Mouse (Mus musculus) neural tube, embryonic 12.5 days (tissue): Measurements from ENCODE around the gene Olfr957. TPM values are rescaled to one million over a fixed set of nuclear protein-coding genes. Genes with fewer than 3 reads are reported as not detected.

Experiments used
- ATAC-seq: fragments of 200-750 bp; cut with Nextera tagmentation; 2 replicates; pipeline ENCODE4 v1.8.0; 2017; ENCODE audit warnings: low read depth, mild to moderate bottlenecking, moderate TSS enrichment, moderate library complexity; ENCODE audit not compliant: low FRiP score
- H3K27ac ChIP-seq: fragments of 300-500 bp; sonication (generic); 2 replicates; pipeline ENCODE4 v1.5.1; 2016
- H3K27me3 ChIP-seq: fragments of 300-500 bp; sonication (generic); replicated peaks from 2 replicates; pipeline ENCODE4 v1.6.1; 2016; ENCODE audit warnings: mild to moderate bottlenecking
- H3K36me3 ChIP-seq: fragments of 300-500 bp; sonication (generic); 2 replicates; pipeline ENCODE4 v1.6.1; 2016; ENCODE audit warnings: mild to moderate bottlenecking
- H3K4me1 ChIP-seq: fragments of 300-500 bp; sonication (generic); 2 replicates; pipeline ENCODE4 v1.6.1; 2016
- H3K4me2 ChIP-seq: fragments of 300-500 bp; sonication (generic); replicated peaks from 2 replicates; pipeline ENCODE4 v1.6.1; 2016; ENCODE audit warnings: mild to moderate bottlenecking
- H3K4me3 ChIP-seq: fragments of 300-500 bp; sonication (generic); 2 replicates; pipeline ENCODE4 v1.5.1; 2016
- H3K9ac ChIP-seq: fragments of 300-500 bp; sonication (generic); 2 replicates; pipeline ENCODE4 v1.6.1; 2016; ENCODE audit warnings: mild to moderate bottlenecking
- H3K9me3 ChIP-seq: fragments of 300-500 bp; sonication (generic); 2 replicates; pipeline ENCODE4 v1.6.1; 2016; ENCODE audit warnings: mild to moderate bottlenecking
- WGBS: fragments of 180-500 bp; shearing (Covaris S2); methylation state at CpG from one replicate; pipeline ENCODE4 v1.1.7; 2016; 5-methylcytosine and 5-hydroxymethylcytosine counted together
- polyA plus RNA-seq: library from polyadenylated mRNA; unstranded; fragments of >200 nt; fragmentation: Nextera tagmentation; extraction: Ambion mirVana; gene quantifications from 2 replicates; pipeline ENCODE4 v1.2.1, GENCODE M21; 2016

Olfr957 gene
- not detected in 2 replicates for polyA plus RNA-seq

- no peaks in the 10 kb centered on the region for H3K36me3 ChIP-seq
- no peak within 1 kb of the TSS for H3K27ac ChIP-seq
- 81% methylated on average over 3 of the region's 3 CpGs for WGBS
- H3K27me3 ChIP-seq: no peaks in the 10 kb centered on the region
- H3K9ac ChIP-seq: no peak within 1 kb of the TSS
- no peak within 1 kb of the TSS for H3K4me2 ChIP-seq
- H3K4me3 ChIP-seq: no peak within 1 kb of the TSS
- no peaks in the 10 kb centered on the region for H3K4me1 ChIP-seq
- no peaks in the 10 kb centered on the region for H3K9me3 ChIP-seq
- ATAC-seq: no peak
These were observed at the start of gene Olfr957 for GRCm38 (mm10) chr9:39515531-39515930. TSS of gene Olfr957 (minus strand) at chr9:39515809.

DNA sequence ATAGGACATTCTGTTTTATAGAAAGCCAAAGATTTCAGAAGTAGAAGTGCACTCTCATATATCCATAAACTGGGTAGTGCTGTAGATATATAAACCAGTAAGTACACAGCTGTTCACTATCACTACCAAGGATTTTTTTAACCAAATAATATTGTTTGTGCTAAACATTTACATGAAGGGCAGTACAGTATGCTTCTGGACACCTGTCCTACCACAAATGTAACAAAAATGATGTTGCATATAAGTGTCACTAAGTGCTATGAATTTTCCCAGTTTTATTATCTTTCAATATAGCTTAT is 42.7 kb upstream of the Olfr957 start:
- H3K4me3 ChIP-seq: no peak overlapping the region
- no peaks in the 10 kb centered on the region for H3K36me3 ChIP-seq
- H3K27me3 ChIP-seq: no peaks in the 10 kb centered on the region
- H3K9ac ChIP-seq: no peak overlapping the region
- no peaks in the 10 kb centered on the region for H3K9me3 ChIP-seq
- no peak overlapping the region for H3K27ac ChIP-seq
- no peak overlapping the region for H3K4me2 ChIP-seq
- peak; percentile 36; the same call in 1 of the 2 replicates for ATAC-seq
- no peaks in the 10 kb centered on the region for H3K4me1 ChIP-seq

- H3K4me1 ChIP-seq: no peaks in the 10 kb centered on the region
- peak; percentile 90 for ATAC-seq
- H3K4me2 ChIP-seq: no peak overlapping the region
- no peak overlapping the region for H3K27ac ChIP-seq
- no peak overlapping the region for H3K4me3 ChIP-seq
- peak overlapping the region; percentile 10; the same call in 1 of the 2 replicates for H3K9ac ChIP-seq
- H3K27me3 ChIP-seq: no peaks in the 10 kb centered on the region
- no peaks in the 10 kb centered on the region for H3K9me3 ChIP-seq
- 43% methylated on average over 3 of the region's 3 CpGs for WGBS
- no peaks in the 10 kb centered on the region for H3K36me3 ChIP-seq
These were observed 42.1 kb upstream of the Olfr957 start for GRCm38 (mm10) chr9:39557529-39558348.

GRCm38 (mm10) chr9:39553946-39554345 is 38.3 kb upstream of the Olfr957 start, which contains the start of gene Olfr958:
TSS of gene Olfr958 (minus strand) at chr9:39554054.
- Histone ChIP-seq H3K27ac (no peak within 1 kb of the TSS), H3K4me1 (no peaks in the 10 kb centered on the region), H3K27me3 (no peaks in the 10 kb centered on the region), H3K9me3 (no peaks in the 10 kb centered on the region), H3K9ac (no peak within 1 kb of the TSS), H3K4me2 (no peak within 1 kb of the TSS), H3K36me3 (no peaks in the 10 kb centered on the region), H3K4me3 (no peak within 1 kb of the TSS)
- ATAC-seq: no peak
- WGBS: 69% methylated on average over 2 of the region's 2 CpGs

GRCm38 (mm10) chr9:39550806-39551205 is 35.2 kb upstream of the Olfr957 start:
- Histone ChIP-seq H3K4me3 (no peak overlapping the region), H3K9me3 (no peaks in the 10 kb centered on the region), H3K36me3 (no peaks in the 10 kb centered on the region), H3K9ac (no peak overlapping the region), H3K27me3 (no peaks in the 10 kb centered on the region), H3K27ac (no peak overlapping the region), H3K4me1 (no peaks in the 10 kb centered on the region), H3K4me2 (no peak overlapping the region)
- WGBS: 86% methylated on average over 5 of the region's 5 CpGs
- no peak for ATAC-seq

- Histone ChIP-seq H3K36me3 (no peaks in the 10 kb centered on the region), H3K4me2 (no peak overlapping the region), H3K9ac (no peak overlapping the region), H3K4me1 (no peaks in the 10 kb centered on the region), H3K27ac (no peak overlapping the region), H3K27me3 (no peaks in the 10 kb centered on the region), H3K4me3 (no peak overlapping the region), H3K9me3 (no peaks in the 10 kb centered on the region)
- no peak for ATAC-seq
- WGBS: 78% methylated on average over 1 of the region's 1 CpGs
These were observed 8.1 kb upstream of the Olfr957 start for GRCm38 (mm10) chr9:39523616-39524285.

- no peak overlapping the region for H3K9ac ChIP-seq
- no peak overlapping the region for H3K4me2 ChIP-seq
- no peaks in the 10 kb centered on the region for H3K36me3 ChIP-seq
- H3K27ac ChIP-seq: no peak overlapping the region
- ATAC-seq: no peak
- no peaks in the 10 kb centered on the region for H3K27me3 ChIP-seq
- H3K4me1 ChIP-seq: no peaks in the 10 kb centered on the region
- H3K4me3 ChIP-seq: no peak overlapping the region
- no peaks in the 10 kb centered on the region for H3K9me3 ChIP-seq
These were observed 3.0 kb upstream of the Olfr957 start for GRCm38 (mm10) chr9:39518595-39518994.

DNA sequence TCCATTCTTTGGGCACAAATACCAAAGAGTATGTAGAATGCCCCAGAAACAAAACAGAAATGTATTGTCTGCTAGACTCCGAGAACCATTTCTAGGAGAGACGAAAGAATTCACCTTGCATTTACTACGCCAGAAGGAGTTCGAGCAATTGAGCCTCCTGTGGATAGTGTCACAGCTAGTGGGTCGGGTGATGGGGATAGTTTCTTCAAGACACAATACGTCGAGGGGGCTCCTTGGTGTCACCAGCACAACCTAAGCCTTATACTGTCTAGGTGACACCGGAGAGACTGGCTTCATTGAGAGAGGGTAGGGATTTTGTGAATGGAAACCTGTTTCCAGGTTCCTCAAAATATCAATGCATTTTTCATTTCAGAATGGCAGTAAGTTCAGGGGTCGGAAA is 6.2 kb downstream of the Olfr957 start:
- ATAC-seq: 0 out of 2 replicates have a peak, but pooled peaks have one; percentile 41
- H3K9ac ChIP-seq: no peak overlapping the region
- no peaks in the 10 kb centered on the region for H3K36me3 ChIP-seq
- H3K4me3 ChIP-seq: no peak overlapping the region
- H3K4me1 ChIP-seq: no peaks in the 10 kb centered on the region
- H3K9me3 ChIP-seq: no peaks in the 10 kb centered on the region
- no peak overlapping the region for H3K27ac ChIP-seq
- H3K4me2 ChIP-seq: no peak overlapping the region
- 81% methylated on average over 9 of the region's 9 CpGs for WGBS
- no peaks in the 10 kb centered on the region for H3K27me3 ChIP-seq

DNA sequence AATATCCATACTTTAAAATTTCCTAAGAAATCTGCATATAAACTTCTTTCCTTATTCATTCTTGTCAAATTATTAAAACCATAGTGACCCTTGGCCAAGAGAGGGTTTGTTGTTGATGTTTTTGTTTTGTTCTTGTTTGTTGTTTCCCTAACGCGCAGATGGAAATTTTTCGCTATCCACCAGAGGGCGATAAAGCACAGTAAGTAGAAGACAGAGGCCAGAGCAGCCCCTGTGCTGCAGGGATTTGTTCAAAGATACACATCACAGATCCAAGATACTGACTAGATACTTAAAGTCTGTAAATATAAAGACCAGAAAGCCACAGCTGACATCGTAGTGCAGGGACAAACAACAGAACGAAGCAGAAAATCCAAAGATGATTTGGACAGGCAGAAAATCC is 6.6 kb downstream of the Olfr957 start:
- Histone ChIP-seq H3K27ac (no peak overlapping the region), H3K36me3 (no peaks in the 10 kb centered on the region), H3K4me1 (no peaks in the 10 kb centered on the region), H3K9ac (no peak overlapping the region), H3K9me3 (no peaks in the 10 kb centered on the region), H3K27me3 (no peaks in the 10 kb centered on the region), H3K4me3 (no peak overlapping the region), H3K4me2 (no peak overlapping the region)
- ATAC-seq: peak; percentile 71
- 8% methylated on average over 6 of the region's 6 CpGs for WGBS

- Histone ChIP-seq H3K36me3 (no peaks in the 10 kb centered on the region), H3K9ac (no peak within 1 kb of the TSS), H3K27ac (no peak within 1 kb of the TSS), H3K27me3 (no peaks in the 10 kb centered on the region), H3K4me2 (no peak within 1 kb of the TSS), H3K9me3 (no peaks in the 10 kb centered on the region), H3K4me3 (no peak within 1 kb of the TSS), H3K4me1 (no peaks in the 10 kb centered on the region)
- no peak for ATAC-seq
- 94% methylated on average over 2 of the region's 2 CpGs for WGBS
These were observed 21.7 kb downstream of the Olfr957 start, which contains the start of gene Olfr44 for GRCm38 (mm10) chr9:39493895-39494294. TSS of gene Olfr44 (minus strand) at chr9:39493995.

DNA sequence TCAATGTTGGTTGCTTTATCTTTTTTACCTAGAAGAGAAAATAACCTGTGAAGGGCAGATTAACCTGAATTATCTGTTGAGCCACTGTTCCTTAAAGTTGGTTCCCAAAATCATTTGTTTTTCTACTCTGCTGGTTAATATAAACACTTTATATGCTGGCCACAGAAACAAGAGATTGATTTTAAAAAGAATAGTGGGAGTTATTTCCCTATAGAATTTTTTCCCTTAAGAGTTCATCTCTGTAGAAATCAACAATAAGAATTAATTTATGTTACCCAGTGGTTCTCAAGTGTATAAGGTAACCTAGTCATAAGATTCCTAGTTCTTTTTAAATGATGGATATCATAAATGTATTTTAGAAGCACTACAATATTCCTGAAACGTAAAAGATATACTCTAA is 43.8 kb downstream of the Olfr957 start, which contains the start of gene Olfr955:
TSS of gene Olfr955 (minus strand) at position 101 of the 400 bp plus-strand sequence.
- no peaks in the 10 kb centered on the region for H3K27me3 ChIP-seq
- no peaks in the 10 kb centered on the region for H3K9me3 ChIP-seq
- no peak for ATAC-seq
- H3K4me3 ChIP-seq: no peak within 1 kb of the TSS
- no peak within 1 kb of the TSS for H3K9ac ChIP-seq
- WGBS: 57% methylated on average over 1 of the region's 1 CpGs
- H3K4me1 ChIP-seq: no peaks in the 10 kb centered on the region
- no peak within 1 kb of the TSS for H3K4me2 ChIP-seq
- no peak within 1 kb of the TSS for H3K27ac ChIP-seq
- no peaks in the 10 kb centered on the region for H3K36me3 ChIP-seq
